Mouse (Mus musculus) T-helper 2 cell (primary cell): ENCODE measurements around the gene Tmcc2.
"Not testable (repeated sequence)": the region's sequence is repeated elsewhere in the genome, so short reads cannot be mapped to it uniquely, and the experiment has no call there.

Source experiments
- in situ Hi-C: fragments of 300-600 bp; cut with MboI, MseI; formaldehyde crosslinking; loops from one replicate; pipeline ENCODE4 v1.15.1; 2025; ENCODE audit warnings: high pct_unique_total_duplicates

The Tmcc2 gene

GRCm38 (mm10) chr1:132370681-132371173, 20.4 kb downstream of the Tmcc2 start:
- in situ Hi-C loops = no loop called here

- in situ Hi-C loops = no loop called here
Observed at GRCm38 (mm10) chr1:132367692-132368506, 23.2 kb downstream of the Tmcc2 start.

- in situ Hi-C loops = no loop called here
Observed at GRCm38 (mm10) chr1:132366937-132367336, 24.1 kb downstream of the Tmcc2 start.

DNA sequence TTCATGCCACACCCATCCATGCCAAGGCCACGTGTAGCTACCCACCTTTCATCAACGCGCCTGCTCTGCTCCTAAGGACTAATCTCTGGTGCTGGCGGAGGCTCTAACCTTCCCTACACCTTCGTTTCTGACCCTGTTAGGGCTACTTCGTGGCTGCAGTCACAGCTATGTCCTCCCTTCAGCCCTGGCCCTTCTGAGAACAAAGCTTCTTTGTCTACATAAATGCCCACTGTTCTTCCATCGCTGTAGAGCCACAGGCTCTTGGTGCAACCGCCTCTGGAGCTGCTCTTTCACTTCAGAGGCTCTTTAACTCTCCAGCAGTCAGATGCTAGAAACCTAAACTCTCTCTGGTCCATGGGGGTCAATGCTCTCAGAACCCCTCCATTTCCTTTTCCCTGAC, 24.8 kb downstream of the Tmcc2 start:
- in situ Hi-C loops = no loop called here

GRCm38 (mm10) chr1:132365645-132366044, 25.4 kb downstream of the Tmcc2 start:
- in situ Hi-C loops = no loop called here

GRCm38 (mm10) chr1:132364896-132365557, 26.1 kb downstream of the Tmcc2 start:
- in situ Hi-C loops = no loop called here

DNA sequence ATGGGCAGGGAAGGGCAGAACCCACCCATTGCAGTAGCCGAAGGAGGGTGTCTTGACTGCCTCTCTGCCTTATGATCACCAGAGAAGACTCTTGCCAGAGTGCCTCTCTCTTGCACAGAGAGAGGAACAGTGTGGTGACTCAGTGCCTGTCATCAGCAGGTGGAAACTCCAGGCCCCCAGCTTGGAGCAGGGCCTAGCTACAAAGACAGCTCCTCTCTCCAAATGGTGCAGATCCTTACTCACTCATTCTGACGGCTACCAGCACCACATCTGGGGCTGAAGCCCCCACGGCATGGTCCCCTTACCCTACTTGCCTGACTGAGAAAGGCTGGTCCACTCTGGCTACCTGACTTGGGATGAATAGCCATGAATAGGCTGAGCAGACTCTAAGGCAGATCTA, 26.7 kb downstream of the Tmcc2 start:
- in situ Hi-C loops = no loop called here

DNA sequence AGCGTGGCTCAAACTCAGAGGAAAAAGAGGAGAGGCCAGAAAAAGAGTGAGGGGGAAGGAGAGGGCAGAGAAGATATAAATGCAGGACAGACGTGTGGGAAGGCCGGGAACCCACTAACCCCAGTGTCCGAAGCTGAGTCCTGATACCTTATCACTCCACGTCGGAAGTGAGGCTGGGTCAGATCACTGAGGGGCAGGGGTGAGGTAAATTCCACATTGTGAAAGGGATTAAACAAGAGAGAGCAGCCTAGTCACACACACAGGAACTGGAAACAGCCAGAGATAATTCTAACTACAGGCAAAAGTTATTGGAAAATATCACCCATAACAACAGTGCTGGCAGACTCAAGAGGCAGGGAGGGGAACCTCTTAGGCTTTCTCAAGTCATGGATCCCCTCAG, 29.1 kb downstream of the Tmcc2 start:
- in situ Hi-C loops = no loop called here

GRCm38 (mm10) chr1:132356841-132357240, 34.2 kb downstream of the Tmcc2 start:
- in situ Hi-C loops = loop anchor here (5.0 kb wide), 1 partner anchor 50 kb away; no protein-coding TSS in a partner anchor

DNA sequence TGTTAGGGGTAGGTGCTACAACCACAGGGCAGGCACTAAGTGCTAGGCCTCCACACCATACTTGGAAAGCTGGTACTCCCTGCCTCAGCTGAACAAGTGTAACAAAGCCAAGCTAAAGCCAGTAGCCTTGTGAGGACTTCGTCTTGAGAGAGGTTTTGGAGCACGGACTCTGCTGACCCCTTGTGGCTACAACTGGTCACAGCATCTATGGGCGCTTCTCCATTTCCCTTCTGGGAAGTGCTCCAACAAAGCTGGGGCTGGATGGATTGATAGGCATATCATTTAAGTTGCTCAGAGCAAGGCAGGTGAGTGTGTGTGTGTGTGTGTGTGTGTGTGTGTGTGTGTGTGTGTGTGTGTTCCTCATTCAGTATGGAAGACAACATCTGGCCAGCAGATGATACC, 35.2 kb downstream of the Tmcc2 start:
- in situ Hi-C loops = loop anchor here (5.0 kb wide), 1 partner anchor 49 kb away; no protein-coding TSS in a partner anchor

GRCm38 (mm10) chr1:132355162-132355601, 35.9 kb downstream of the Tmcc2 start:
- in situ Hi-C loops = loop anchor here (5.0 kb wide), 1 partner anchor 48 kb away; no protein-coding TSS in a partner anchor

- in situ Hi-C loops = no loop called here
Observed at GRCm38 (mm10) chr1:132354234-132354633, 36.8 kb downstream of the Tmcc2 start.

DNA sequence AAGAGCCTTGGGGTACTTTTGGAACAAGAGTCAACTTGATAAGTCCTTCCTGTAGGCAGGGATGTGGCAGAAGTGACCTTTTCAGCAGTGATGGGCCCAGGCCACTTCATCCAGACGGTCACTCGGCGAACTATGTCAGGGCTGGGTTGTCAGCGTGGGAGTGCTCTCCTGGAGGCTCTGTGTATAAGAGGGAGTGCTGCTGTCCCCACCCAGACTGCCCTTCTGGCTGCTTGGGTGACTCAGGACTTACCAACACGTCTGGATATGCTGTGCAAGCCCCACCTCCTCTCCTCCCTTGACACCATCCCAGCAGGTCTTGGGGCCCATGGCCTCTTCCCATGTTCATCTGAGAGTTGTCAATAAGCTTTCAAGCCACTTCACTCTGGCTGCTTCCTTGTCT, 37.7 kb downstream of the Tmcc2 start:
- in situ Hi-C loops = no loop called here

DNA sequence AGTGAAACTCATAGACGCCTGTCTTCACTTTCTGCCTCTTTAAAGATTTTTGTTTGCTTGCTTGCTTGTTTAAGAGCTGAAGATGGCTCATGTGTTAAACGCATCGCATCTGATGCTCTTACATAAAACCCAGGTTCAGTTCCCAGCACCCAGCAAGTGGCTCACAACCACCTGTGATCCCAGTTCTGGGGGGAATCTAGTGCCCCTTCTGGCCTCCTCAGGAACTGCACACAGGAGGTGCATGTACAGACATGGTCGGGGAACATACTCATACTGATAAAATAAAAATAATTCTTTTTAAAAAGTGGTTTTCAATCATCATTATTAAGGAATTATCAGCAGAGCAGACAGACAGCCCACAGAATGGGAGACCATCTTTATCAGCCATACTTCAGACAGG, 40.0 kb downstream of the Tmcc2 start:
- in situ Hi-C loops = no loop called here

DNA sequence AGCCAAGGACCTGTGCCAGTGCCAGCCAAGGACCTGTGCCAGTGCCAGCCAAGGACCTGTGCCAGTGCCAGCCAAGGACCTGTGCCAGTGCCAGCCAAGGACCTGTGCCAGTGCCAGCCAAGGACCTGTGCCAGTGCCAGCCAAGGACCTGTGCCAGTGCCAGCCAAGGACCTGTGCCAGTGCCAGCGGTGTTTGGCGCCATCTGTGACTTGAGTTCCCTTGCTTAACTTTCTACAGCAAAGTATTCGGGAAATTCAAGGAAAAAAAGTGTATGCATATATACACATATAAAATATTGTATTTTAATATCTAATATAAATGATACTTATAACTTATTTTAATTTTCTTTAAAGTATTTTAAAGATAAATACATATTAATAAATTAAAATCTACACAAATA, 41.5 kb downstream of the Tmcc2 start:
- in situ Hi-C loops = not testable (repeated sequence)

DNA sequence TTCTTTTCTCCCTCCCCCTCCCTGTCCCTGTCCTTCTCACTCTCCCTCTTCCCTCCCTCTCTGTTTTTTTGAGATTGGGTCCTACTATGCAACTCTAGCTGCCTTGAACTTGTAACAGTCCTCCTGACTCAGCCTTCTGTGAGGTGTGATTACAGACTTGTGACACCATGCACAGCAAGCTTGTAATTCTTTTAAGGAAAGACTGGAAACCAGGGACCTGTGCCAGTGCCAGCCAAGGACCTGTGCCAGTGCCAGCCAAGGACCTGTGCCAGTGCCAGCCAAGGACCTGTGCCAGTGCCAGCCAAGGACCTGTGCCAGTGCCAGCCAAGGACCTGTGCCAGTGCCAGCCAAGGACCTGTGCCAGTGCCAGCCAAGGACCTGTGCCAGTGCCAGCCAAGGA, 42.0 kb downstream of the Tmcc2 start:
- in situ Hi-C loops = not testable (repeated sequence)

DNA sequence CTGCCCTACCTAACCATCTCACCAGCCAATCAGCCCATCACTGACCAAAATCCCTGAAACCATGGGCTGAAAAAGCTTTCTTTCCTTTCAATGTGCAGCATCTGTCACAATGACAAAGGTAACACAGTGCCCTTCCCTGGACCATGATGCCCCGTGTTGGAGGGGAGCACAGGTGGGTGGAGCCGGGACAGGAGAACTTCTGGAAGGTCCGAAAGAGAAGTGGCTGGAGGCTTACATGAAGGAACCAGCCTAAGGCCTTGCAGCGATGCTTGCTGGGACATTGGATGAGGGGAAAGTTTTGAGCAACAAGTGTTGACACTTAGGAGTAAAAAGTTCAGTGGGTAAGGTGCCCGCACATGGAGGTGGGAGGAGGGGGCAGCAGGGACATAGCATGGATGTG, 42.7 kb downstream of the Tmcc2 start:
- in situ Hi-C loops = no loop called here

DNA sequence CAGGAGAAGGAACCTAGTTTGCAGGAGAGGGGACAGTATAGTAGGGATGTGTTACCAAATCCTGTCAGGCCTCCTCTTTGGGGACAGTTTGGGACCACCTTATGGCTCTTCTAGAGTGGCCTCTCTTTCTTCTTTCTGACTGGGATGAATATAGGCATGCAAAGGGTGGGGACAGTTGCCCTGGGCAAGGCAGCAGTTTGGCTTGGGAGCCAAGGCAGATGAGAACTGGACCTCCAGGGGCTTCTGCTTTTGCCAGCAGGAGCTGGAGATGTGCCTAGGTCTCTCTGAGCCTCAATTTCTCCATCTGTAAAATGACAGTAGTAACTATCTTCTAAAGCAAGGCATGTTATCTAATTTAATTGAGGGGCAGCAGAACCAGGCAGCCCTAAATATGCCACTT, 44.1 kb downstream of the Tmcc2 start:
- in situ Hi-C loops = no loop called here

- in situ Hi-C loops = no loop called here
Observed at GRCm38 (mm10) chr1:132346134-132346851, 44.8 kb downstream of the Tmcc2 start.

GRCm38 (mm10) chr1:132345514-132345913, 45.6 kb downstream of the Tmcc2 start:
- in situ Hi-C loops = no loop called here

DNA sequence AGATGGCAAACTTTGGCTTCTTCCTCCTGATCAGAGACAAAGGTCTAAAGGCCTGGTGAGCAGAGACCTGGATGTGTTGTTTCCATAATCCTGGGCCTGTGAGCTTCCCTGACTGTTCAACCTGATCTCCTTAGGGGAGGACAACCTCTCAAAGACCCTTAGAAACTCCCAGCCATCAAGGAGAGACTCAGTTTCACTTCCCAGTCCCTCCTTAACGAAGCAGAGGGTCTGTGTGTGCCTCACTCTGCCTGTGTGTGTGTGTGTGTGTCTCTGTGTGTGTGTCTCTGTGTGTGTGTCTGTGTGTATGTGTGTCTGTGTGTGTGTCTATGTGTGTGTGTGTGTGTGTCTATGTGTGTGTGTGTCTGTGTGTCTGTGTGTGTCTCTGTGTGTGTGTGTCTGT, 47.4 kb downstream of the Tmcc2 start:
- in situ Hi-C loops = no loop called here

DNA sequence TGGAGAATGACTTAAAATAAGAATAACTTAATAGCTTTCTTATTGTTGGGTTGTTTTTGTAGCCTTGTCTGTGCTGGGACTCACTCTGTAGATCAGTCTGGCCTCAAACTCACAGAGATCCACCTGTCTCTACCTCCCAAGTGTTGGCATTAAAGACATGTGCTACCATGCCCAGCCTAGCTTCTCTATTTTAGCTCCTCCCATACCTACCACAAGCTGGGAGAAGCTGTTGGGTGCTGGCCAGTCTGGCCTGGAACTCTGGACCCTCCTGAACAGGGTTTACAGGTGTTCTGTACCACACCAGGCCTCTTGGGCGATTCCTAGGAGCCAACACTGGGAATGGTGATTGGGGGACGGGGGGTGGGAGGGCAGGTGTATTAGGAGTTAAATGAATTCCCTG, 47.9 kb downstream of the Tmcc2 start:
- in situ Hi-C loops = no loop called here
